Mouse (Mus musculus): ENCODE measurements at regions not wholly inside any gene's neighbourhood (a gene's known extent, or its start where the extent isn't known, plus 50 kb on each side); places are given as distances from the start of the nearest gene placed in this dataset.

GRCm38 (mm10) chr4:12376797-12377570 lies 205.2 kb upstream of the Fam92a start:
- no peak for DNase-seq

- no peak for DNase-seq
Measured at GRCm38 (mm10) chr4:12369551-12369950, 197.7 kb upstream of the Fam92a start.

- DNase-seq = no peak
Measured at GRCm38 (mm10) chr4:12356992-12357634, 185.3 kb upstream of the Fam92a start.

- DNase-seq = no peak
Measured at GRCm38 (mm10) chr4:12353337-12353856, 181.6 kb upstream of the Fam92a start.

GRCm38 (mm10) chr4:12339236-12339635 lies 167.4 kb upstream of the Fam92a start:
- DNase-seq = peak; percentile 2

GRCm38 (mm10) chr4:12334832-12335587 lies 163.2 kb upstream of the Fam92a start:
- DNase-seq = no peak

GRCm38 (mm10) chr4:12334429-12334828 lies 162.6 kb upstream of the Fam92a start:
- DNase-seq = no peak

- no peak for DNase-seq
Measured at GRCm38 (mm10) chr4:12316024-12316423, 144.2 kb upstream of the Fam92a start.

GRCm38 (mm10) chr4:12308332-12308731 lies 136.5 kb upstream of the Fam92a start:
- no peak for DNase-seq

GRCm38 (mm10) chr4:12306618-12307565 lies 135.1 kb upstream of the Fam92a start:
- DNase-seq = no peak

- DNase-seq = no peak
Measured at GRCm38 (mm10) chr4:12287079-12287686, 115.4 kb upstream of the Fam92a start.

GRCm38 (mm10) chr4:12286391-12286790 lies 114.6 kb upstream of the Fam92a start:
- no peak for DNase-seq

- no peak for DNase-seq
Measured at GRCm38 (mm10) chr4:12285983-12286382, 114.2 kb upstream of the Fam92a start.

- DNase-seq = no peak
Measured at GRCm38 (mm10) chr4:12277949-12278348, 106.1 kb upstream of the Fam92a start.

- no peak for DNase-seq
Measured at GRCm38 (mm10) chr4:12273369-12273768, 101.6 kb upstream of the Fam92a start.

- DNase-seq = no peak
Measured at GRCm38 (mm10) chr4:12272914-12273313, 101.1 kb upstream of the Fam92a start.

GRCm38 (mm10) chr4:12272378-12272777 lies 100.6 kb upstream of the Fam92a start:
- no peak for DNase-seq

- no peak for DNase-seq
Measured at GRCm38 (mm10) chr4:12263746-12264145, 91.9 kb upstream of the Fam92a start.

GRCm38 (mm10) chr4:12263197-12263596 lies 91.4 kb upstream of the Fam92a start:
- DNase-seq = no peak

- no peak for DNase-seq
Measured at GRCm38 (mm10) chr4:12247994-12248393, 76.2 kb upstream of the Fam92a start.

- DNase-seq = no peak
Measured at GRCm38 (mm10) chr4:12246595-12246994, 74.8 kb upstream of the Fam92a start.

Data from cerebellum, adult 9-11 months (tissue).